Mouse (Mus musculus): ENCODE results near the gene Hivep1. TPM values are rescaled to one million over a fixed set of nuclear protein-coding genes. Genes with fewer than 3 reads are reported as not detected.
A peak's percentile ranks its signal among the peaks of the same experiment; 100 is the strongest.

Hivep1 gene
- total and polyA plus RNA-seq, 3 experiments, result 7.5 to 53.3 (median 24.9) TPM

DNA sequence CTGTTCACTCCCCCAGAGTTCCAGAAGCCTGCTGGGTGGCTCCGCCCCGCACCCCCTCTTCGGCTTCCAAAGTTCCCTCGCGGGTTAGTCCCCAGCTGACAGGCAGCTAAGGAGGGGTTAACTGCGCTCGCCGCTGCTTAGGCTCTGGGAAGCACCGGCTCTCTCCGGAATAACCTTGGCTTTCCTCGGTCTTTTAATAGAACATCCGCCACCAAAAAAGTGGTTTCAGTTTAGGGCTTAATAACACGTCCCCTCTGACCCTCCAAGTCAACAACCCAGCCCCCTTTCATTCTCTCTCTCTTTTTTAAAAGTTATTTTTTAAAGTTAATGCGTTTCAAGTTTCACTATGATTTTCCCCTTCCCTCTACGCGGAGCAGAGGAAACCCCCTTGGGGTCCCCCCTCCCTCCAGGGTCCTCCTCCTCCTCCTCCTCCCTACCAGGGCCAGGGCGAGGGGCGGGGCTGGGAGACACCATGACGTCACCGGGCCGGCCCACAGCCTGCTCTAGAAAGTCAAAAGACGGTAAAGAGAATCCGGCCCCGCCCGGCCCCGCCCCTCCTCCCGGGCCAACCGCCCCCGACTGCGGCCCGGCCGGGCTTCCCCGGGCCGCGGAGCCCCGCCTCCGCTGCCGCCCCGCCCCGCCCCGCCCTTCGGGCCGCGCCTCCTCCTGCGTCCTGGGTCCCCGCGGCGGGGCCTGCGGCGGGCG lies 467 bp upstream of the Hivep1 start:
- peaks cover 38% of the 10 kb centered on the region for H3K79me2 ChIP-seq (replicated peaks; ENCODE audit: control insufficient read depth, extremely low read depth, insufficient read depth, poor library complexity, severe bottlenecking)
- DNase-seq (ENCODE audit: extremely low read depth), result peak; percentile 98
- H3K4me2 ChIP-seq (ENCODE audit: insufficient read depth, low read depth, poor library complexity, severe bottlenecking), result peak overlapping the region; percentile 98
- TF ChIP-seq SMC3 (IDR thresholded peaks at IDR 0.05; ENCODE audit: low read depth, low read length), result peak; percentile 35
- peak; percentile 100 for TF ChIP-seq MEF2A (IDR thresholded peaks at IDR 0.05; ENCODE audit: borderline replicate concordance, low read depth, low read length)
- TF ChIP-seq POLR2AphosphoS2 (IDR thresholded peaks at IDR 0.05; ENCODE audit: low read depth, low read length), result no peak
- TF ChIP-seq ZMIZ1 (IDR thresholded peaks at IDR 0.05; ENCODE audit: low read depth, low read length), result peak; percentile 60; the same call in 1 of the 2 replicates
- TF ChIP-seq EP300 (IDR thresholded peaks at IDR 0.05; ENCODE audit: low read length), result peak; percentile 91
- peak; percentile 93 for TF ChIP-seq CHD2 (IDR thresholded peaks at IDR 0.05; ENCODE audit: low read length)
- TF ChIP-seq MYC (IDR thresholded peaks at IDR 0.05; ENCODE audit: low read depth, low read length), result peak; percentile 42; the same call in 1 of the 2 replicates
- TF ChIP-seq RAD21 (IDR thresholded peaks at IDR 0.05; ENCODE audit: low read depth, low read length), result no peak; the same call in none of the 2 replicates
- 0 out of 2 replicates have a peak, but pooled peaks have one; percentile 1 for TF ChIP-seq CHD1 (IDR thresholded peaks at IDR 0.05; ENCODE audit: low read depth, low read length)
- TF ChIP-seq ZNF384 (IDR thresholded peaks at IDR 0.05; ENCODE audit: low read depth, low read length), result peak; percentile 93
- 0 out of 2 replicates have a peak, but pooled peaks have one; percentile 33 for TF ChIP-seq E2F4 (IDR thresholded peaks at IDR 0.05; ENCODE audit: insufficient replicate concordance, low read depth, low read length)
- TF ChIP-seq USF1 (IDR thresholded peaks at IDR 0.05; ENCODE audit: low read depth, low read length), result no peak
- peak; percentile 77 for TF ChIP-seq MAFK (IDR thresholded peaks at IDR 0.05; ENCODE audit: insufficient replicate concordance, low read length)
- TF ChIP-seq BHLHE40 (IDR thresholded peaks at IDR 0.05; ENCODE audit: low read depth, low read length), result peak; percentile 86
- TF ChIP-seq ETS1 (conservative IDR thresholded peaks at IDR 0.05; ENCODE audit: low read depth, low read length), result peak; percentile 100
- TF ChIP-seq PAX5 (IDR thresholded peaks at IDR 0.05; ENCODE audit: low read length), result no peak
- TF ChIP-seq MAZ (IDR thresholded peaks at IDR 0.05; ENCODE audit: low read depth, low read length), result peak; percentile 100
- no peak for TF ChIP-seq CTCF (conservative IDR thresholded peaks at IDR 0.05 in 1 of 2, IDR thresholded peaks at IDR 0.05 in 1 of 2; ENCODE audit: low read depth in 2 of 2, low read length in 2 of 2)
- TF ChIP-seq ZC3H11A (IDR thresholded peaks at IDR 0.05; ENCODE audit: low read depth, low read length), result peak; percentile 11; the same call in 1 of the 2 replicates
- TF ChIP-seq RCOR1 (conservative IDR thresholded peaks at IDR 0.05; ENCODE audit: low read depth, low read length), result peak; percentile 69
- peak; percentile 83 for TF ChIP-seq JUN (IDR thresholded peaks at IDR 0.05; ENCODE audit: insufficient read depth, low read depth, low read length)
- TF ChIP-seq TCF12 (IDR thresholded peaks at IDR 0.05; ENCODE audit: low read depth, low read length), result peak; percentile 90
- 0 out of 2 replicates have a peak, but pooled peaks have one; percentile 1 for TF ChIP-seq NELFE (IDR thresholded peaks at IDR 0.05; ENCODE audit: low read depth, low read length)
- no peak for TF ChIP-seq TBP (conservative IDR thresholded peaks at IDR 0.05; ENCODE audit: low read depth, low read length)
- TF ChIP-seq POLR2A (IDR thresholded peaks at IDR 0.05; ENCODE audit: low read depth, low read length), result no peak; the same call in 1 of the 2 replicates
- TF ChIP-seq USF2 (conservative IDR thresholded peaks at IDR 0.05; ENCODE audit: low read depth, low read length), result no peak
- TF ChIP-seq HCFC1 (IDR thresholded peaks at IDR 0.05; ENCODE audit: low read depth, low read length), result peak; percentile 52
- no peak for TF ChIP-seq ZKSCAN1 (IDR thresholded peaks at IDR 0.05; ENCODE audit: borderline replicate concordance, low read depth, low read length)
- 0 out of 2 replicates have a peak, but pooled peaks have one; percentile 31 for TF ChIP-seq MAX (IDR thresholded peaks at IDR 0.05; ENCODE audit: low read length)
- TF ChIP-seq MXI1 (IDR thresholded peaks at IDR 0.05; ENCODE audit: low read depth, low read length), result peak; percentile 44
- peak; percentile 49 for TF ChIP-seq ELF1 (IDR thresholded peaks at IDR 0.05; ENCODE audit: low read depth, low read length)
- no peak; the same call in 1 of the 2 replicates for TF ChIP-seq GABPA (IDR thresholded peaks at IDR 0.05; ENCODE audit: insufficient replicate concordance, low read depth, low read length)
- TF ChIP-seq IRF4 (IDR thresholded peaks at IDR 0.05; ENCODE audit: low read depth, low read length), result peak; percentile 98
- TF ChIP-seq JUND (conservative IDR thresholded peaks at IDR 0.05; ENCODE audit: low read depth, low read length), result peak; percentile 81
- 0 out of 2 replicates have a peak, but pooled peaks have one; percentile 30 for TF ChIP-seq KAT2A (IDR thresholded peaks at IDR 0.05; ENCODE audit: insufficient replicate concordance, low read length)
- no peak for TF ChIP-seq NRF1 (IDR thresholded peaks at IDR 0.05; ENCODE audit: low read depth, low read length)
- peak; percentile 53; the same call in 1 of the 2 replicates for TF ChIP-seq UBTF (IDR thresholded peaks at IDR 0.05; ENCODE audit: low read depth, low read length)
- TF ChIP-seq SIN3A (IDR thresholded peaks at IDR 0.05; ENCODE audit: low read length), result peak; percentile 88
- peak overlapping the region; percentile 94 for H3K9ac ChIP-seq (ENCODE audit: insufficient read depth, low read depth)
- peaks cover 18 to 20% of the 10 kb centered on the region in 2 experiments for H3K36me3 ChIP-seq (replicated peaks in 1 of 2; ENCODE audit: control insufficient read depth in 1 of 2, insufficient read depth in 1 of 2, low read length in 1 of 2)
- H3K27ac ChIP-seq (ENCODE audit: insufficient read depth, low read depth), result peak overlapping the region; percentile 38; the same call in 1 of the 2 replicates
- in situ Hi-C loops (cut with MboI; ENCODE audit: low pct_ligation_motif_present, low pct_unique_long_range_greater_than_20kb, low sequenced_read_pairs), result loop anchor here (10.0 kb wide), 1 partner anchor 93 kb away; no protein-coding TSS in a partner anchor
- H3K4me3 ChIP-seq (replicated peaks in 1 of 3; ENCODE audit: low read depth in 2 of 3, low read length in 2 of 3, poor library complexity in 1 of 3), result peak overlapping the region; percentile 39 to 77 (median 61)
- H3K4me1 ChIP-seq (ENCODE audit: control insufficient read depth in 1 of 2, insufficient read depth in 2 of 2), result peaks cover 9 to 35% of the 10 kb centered on the region in 2 experiments
- dilution Hi-C loops (cut with MboI; ENCODE audit: extremely low pct_ligation_motif_present, extremely low pct_unique_long_range_greater_than_20kb, low sequenced_read_pairs), result no loop called here
- H3K27me3 ChIP-seq (replicated peaks), result no peaks in the 10 kb centered on the region
- H3K9me3 ChIP-seq (replicated peaks; ENCODE audit: low read length), result peaks cover 2% of the 10 kb centered on the region

Measured in CH12.LX (cell line).